Mouse (Mus musculus): ENCODE measurements around the gene Rhbdd1. TPM values are rescaled to one million over a fixed set of nuclear protein-coding genes. Genes with fewer than 3 reads are reported as not detected.

Gene Rhbdd1
- total and polyA plus RNA-seq, 3 experiments: 12.6 to 21.8 (median 19.8) TPM

- no peak for DNase-seq (ENCODE audit: extremely low read depth)
- Histone ChIP-seq H3K9ac (ENCODE audit: insufficient read depth, low read depth) (no peak overlapping the region), H3K4me1 (ENCODE audit: control insufficient read depth in 1 of 2, insufficient read depth in 2 of 2) (no peaks in the 10 kb centered on the region), H3K79me2 (replicated peaks; ENCODE audit: control insufficient read depth, extremely low read depth, insufficient read depth, poor library complexity, severe bottlenecking) (no peaks in the 10 kb centered on the region), H3K4me3 (replicated peaks in 1 of 3; ENCODE audit: low read depth in 2 of 3, low read length in 2 of 3, poor library complexity in 1 of 3) (no peak overlapping the region), H3K27ac (ENCODE audit: insufficient read depth, low read depth) (no peak overlapping the region), H3K4me2 (ENCODE audit: insufficient read depth, low read depth, poor library complexity, severe bottlenecking) (no peak overlapping the region), H3K9me3 (replicated peaks; ENCODE audit: low read length) (peaks cover 18% of the 10 kb centered on the region), H3K27me3 (replicated peaks) (no peaks in the 10 kb centered on the region), H3K36me3 (replicated peaks in 1 of 2; ENCODE audit: control insufficient read depth in 1 of 2, insufficient read depth in 1 of 2, low read length in 1 of 2) (no peaks in the 10 kb centered on the region)
- dilution Hi-C loops (cut with MboI; ENCODE audit: extremely low pct_ligation_motif_present, extremely low pct_unique_long_range_greater_than_20kb, low sequenced_read_pairs) (no loop called here), in situ Hi-C loops (cut with MboI; ENCODE audit: low pct_ligation_motif_present, low pct_unique_long_range_greater_than_20kb, low sequenced_read_pairs) (loop anchor here (25.0 kb wide), 1 partner anchor 975 kb away; no protein-coding TSS in a partner anchor)
- TF ChIP-seq MYC (IDR thresholded peaks at IDR 0.05; ENCODE audit: low read depth, low read length) (no peak), ETS1 (conservative IDR thresholded peaks at IDR 0.05; ENCODE audit: low read depth, low read length) (no peak), TCF12 (IDR thresholded peaks at IDR 0.05; ENCODE audit: low read depth, low read length) (no peak), JUN (IDR thresholded peaks at IDR 0.05; ENCODE audit: insufficient read depth, low read depth, low read length) (no peak), MXI1 (IDR thresholded peaks at IDR 0.05; ENCODE audit: low read depth, low read length) (no peak), ZKSCAN1 (IDR thresholded peaks at IDR 0.05; ENCODE audit: borderline replicate concordance, low read depth, low read length) (no peak), ELF1 (IDR thresholded peaks at IDR 0.05; ENCODE audit: low read depth, low read length) (no peak), IRF4 (IDR thresholded peaks at IDR 0.05; ENCODE audit: low read depth, low read length) (no peak), RCOR1 (conservative IDR thresholded peaks at IDR 0.05; ENCODE audit: low read depth, low read length) (no peak), ZMIZ1 (IDR thresholded peaks at IDR 0.05; ENCODE audit: low read depth, low read length) (no peak)
Measured at GRCm38 (mm10) chr1:82287052-82287775, 29.0 kb upstream of the Rhbdd1 start.

GRCm38 (mm10) chr1:82287776-82288325 is 28.4 kb upstream of the Rhbdd1 start:
- Histone ChIP-seq H3K4me2 (ENCODE audit: insufficient read depth, low read depth, poor library complexity, severe bottlenecking) (no peak overlapping the region), H3K27me3 (replicated peaks) (no peaks in the 10 kb centered on the region), H3K9ac (ENCODE audit: insufficient read depth, low read depth) (no peak overlapping the region), H3K79me2 (replicated peaks; ENCODE audit: control insufficient read depth, extremely low read depth, insufficient read depth, poor library complexity, severe bottlenecking) (no peaks in the 10 kb centered on the region), H3K4me3 (replicated peaks in 1 of 3; ENCODE audit: low read depth in 2 of 3, low read length in 2 of 3, poor library complexity in 1 of 3) (no peak overlapping the region), H3K27ac (ENCODE audit: insufficient read depth, low read depth) (no peak overlapping the region), H3K36me3 (replicated peaks in 1 of 2; ENCODE audit: control insufficient read depth in 1 of 2, insufficient read depth in 1 of 2, low read length in 1 of 2) (no peaks in the 10 kb centered on the region), H3K9me3 (replicated peaks; ENCODE audit: low read length) (peaks cover 18% of the 10 kb centered on the region), H3K4me1 (ENCODE audit: control insufficient read depth in 1 of 2, insufficient read depth in 2 of 2) (no peaks in the 10 kb centered on the region)
- in situ Hi-C loops (cut with MboI; ENCODE audit: low pct_ligation_motif_present, low pct_unique_long_range_greater_than_20kb, low sequenced_read_pairs) (loop anchor here (25.0 kb wide), 1 partner anchor 976 kb away; no protein-coding TSS in a partner anchor), dilution Hi-C loops (cut with MboI; ENCODE audit: extremely low pct_ligation_motif_present, extremely low pct_unique_long_range_greater_than_20kb, low sequenced_read_pairs) (no loop called here)
- TF ChIP-seq UBTF (IDR thresholded peaks at IDR 0.05; ENCODE audit: low read depth, low read length): no peak
- no peak for DNase-seq (ENCODE audit: extremely low read depth)
